Mouse (Mus musculus) 416B (cell line): ENCODE data around the gene Trim65.

Source experiments
- DNase-seq: peaks from one replicate; pipeline ENCODE4 v3.0.0; 2011; ENCODE audit warnings: low read depth

The Trim65 gene

DNA sequence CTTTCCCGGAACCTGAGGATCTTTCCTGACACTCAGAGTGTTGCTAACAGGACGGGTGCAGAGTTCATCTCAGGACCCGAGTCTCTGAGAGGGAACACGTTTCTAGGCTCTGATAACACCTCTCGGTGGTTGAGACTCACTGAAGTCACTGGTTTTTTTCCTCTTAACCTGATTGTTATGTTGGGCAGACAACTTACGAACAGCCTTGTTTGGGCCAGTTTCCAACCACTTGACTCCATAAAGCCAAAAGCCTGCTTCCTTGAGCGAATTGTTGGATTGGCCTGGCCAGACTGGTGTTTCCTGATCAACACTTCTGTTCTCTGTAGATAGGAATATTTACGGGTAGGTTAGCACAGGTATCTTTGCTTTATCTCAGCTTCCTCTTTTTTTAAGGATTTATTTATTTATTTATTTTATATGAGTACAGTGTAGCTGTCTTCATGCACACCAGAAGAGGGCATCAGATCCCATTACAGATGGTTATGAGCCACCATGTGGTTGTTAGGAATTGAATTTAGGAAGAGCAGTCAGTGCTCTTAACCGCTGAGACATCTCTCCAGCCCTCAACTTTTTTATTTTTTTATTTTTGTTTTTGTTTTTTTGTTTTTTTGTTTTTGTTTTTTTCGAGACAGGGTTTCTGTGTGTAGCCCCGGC, 42.1 kb downstream of the Trim65 start:
- DNase-seq = peak; percentile 89

DNA sequence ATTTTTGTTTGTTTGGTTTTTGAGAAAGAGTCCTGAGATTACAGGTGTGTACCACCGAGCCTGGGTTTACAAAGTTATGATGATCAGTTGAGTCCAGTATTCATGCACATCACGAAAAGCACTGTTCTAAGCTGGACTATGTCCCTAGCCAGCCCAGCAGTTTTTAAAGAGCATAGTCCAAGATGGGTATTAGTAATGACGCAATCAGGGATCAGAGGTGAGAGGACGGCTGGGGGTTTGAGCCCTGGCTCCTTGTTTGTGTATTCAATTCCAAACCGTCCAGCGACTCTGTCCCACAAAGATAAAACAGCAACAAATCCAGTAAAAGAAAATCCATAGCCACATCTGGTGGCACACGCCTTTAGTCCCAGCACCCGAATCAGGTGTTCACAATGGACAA, 42.7 kb downstream of the Trim65 start:
- DNase-seq = no peak

DNA sequence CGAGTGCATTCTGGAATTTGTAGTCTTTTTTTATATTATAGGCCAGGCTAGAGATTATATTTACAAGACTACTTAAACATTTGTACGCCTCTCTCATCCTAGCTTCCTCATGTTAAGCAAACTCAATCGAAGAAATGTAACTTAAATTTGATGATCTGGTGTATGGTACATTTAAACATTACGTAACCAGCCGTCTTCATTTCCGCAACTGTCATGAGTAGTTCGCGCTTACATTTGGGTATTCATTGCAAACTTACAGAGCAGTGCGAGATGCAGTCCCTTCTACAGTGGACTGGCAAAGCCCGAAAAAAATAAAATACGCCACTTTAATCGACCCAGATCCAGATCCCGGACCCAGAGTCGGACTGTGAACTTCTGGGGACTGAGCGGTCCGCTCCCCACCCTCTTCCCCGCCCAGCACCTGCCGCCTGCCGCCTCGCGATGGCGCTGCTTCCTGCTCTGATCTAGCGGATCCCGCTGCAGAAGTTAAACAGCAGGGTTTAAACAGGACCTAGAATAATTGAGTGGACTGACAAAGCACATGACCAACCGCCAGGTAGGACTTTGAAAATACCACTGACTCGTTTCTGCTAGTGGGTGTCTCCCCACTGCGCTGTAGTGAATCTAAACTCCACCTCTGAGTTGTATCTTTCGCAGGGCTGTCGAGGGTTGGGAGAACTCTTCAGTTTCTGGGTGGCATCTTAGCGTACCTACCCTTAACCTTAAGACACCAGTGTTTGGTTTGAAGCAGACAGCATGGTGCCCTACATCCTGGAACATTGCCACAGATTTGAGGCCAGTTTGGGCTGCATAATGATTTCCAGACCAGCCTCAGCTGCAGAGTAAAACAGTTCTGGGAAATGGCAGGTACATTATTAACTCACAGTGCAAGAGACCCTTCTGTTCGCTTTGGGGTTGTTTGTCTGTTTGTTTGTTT, 43.5 kb downstream of the Trim65 start:
- peak; percentile 94 for DNase-seq

DNA sequence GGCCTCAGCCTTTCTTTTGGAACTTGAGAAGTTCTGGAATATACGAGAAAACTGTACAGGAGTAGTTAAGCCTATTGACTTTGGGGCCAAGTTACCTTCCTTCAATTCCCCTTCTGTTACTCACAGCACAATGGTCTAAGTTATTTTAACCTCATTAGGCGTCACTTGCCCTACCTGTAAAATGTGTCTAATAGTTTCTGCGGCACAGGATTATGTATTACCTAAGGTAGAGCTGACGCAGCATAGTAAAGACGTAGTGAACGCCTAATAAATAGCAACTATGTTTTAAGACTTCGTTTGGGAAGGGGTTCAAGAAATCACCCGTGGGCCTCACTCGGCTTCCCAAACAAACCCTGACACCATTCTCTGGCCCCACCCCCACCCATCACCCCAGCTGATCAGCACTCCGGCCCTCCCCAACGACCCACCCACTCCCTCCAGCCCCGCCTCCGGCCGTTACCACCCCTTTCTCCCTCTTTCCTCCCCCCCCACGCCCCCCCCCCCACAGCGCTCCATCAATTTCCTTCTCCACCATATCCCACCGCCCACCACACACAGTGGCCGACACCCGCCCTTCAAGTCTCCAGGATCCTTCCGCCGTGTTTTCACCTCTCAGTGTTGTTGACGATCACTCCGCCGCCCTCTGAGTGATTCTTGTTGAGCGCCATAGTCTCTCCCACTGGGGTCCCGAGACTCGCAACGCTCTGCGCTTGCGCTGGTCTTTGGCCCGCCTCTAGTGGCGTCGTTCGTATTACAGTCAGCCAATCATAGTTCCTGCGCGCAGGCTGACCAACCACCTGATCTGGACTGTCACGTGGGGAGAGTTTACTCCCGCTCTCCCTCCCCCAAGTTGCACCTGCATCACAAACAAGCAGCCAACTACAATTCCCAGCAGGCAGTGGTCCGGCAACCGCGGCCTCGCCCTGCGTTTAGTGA, 44.4 kb downstream of the Trim65 start, which contains the start of gene Wbp2:
Gene Wbp2 (minus strand): TSS at position 738 of the 936 bp plus-strand sequence.
- peak; percentile 100 for DNase-seq

DNA sequence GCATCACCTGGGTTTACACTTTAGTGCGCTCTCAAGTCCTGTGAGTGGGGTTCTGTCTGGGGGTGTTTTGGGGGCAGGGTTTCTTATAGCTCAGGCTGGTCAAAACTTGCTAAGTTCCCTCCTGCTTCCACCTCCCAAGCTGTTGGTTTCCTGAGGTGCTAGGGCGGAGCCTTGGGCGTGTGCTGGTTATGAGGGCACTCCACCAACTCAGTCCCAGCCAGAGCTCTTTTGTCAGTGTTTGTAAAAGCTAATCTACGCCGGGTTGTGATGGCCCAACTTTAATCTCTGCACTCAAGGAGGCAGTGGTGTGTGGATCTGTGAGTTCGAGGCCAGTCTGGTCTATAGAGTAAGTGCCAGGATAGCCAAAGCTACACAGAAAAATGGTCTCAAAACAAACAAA, 46.8 kb downstream of the Trim65 start:
- peak; percentile 50 for DNase-seq

DNA sequence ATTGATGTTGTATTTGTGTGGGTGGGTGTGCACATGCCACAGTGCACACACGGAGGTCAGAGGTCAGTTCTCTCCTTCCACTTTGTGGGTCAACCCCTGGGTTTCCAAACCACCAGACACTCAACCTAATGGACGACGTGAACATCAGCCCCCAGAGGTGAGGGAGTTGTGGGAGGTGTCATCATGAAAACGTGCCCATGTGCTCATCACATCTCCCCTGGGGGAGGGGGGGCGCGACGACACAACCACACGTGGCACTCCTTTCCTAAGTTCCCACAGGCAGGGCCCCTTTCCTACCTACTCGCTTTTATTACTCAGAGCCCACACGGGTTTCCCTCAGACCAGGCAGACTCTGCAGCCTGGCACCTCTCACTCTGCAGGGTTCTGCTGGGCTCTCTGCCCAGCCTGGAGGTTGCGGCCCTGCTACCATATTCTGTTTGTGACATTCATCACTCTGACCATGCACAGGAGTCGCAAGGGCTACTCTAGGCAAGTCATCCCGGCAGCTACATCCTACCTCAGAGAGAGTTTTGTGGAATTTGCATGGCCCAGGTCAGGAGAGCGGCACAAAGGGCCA, 47.7 kb downstream of the Trim65 start:
- no peak for DNase-seq

DNA sequence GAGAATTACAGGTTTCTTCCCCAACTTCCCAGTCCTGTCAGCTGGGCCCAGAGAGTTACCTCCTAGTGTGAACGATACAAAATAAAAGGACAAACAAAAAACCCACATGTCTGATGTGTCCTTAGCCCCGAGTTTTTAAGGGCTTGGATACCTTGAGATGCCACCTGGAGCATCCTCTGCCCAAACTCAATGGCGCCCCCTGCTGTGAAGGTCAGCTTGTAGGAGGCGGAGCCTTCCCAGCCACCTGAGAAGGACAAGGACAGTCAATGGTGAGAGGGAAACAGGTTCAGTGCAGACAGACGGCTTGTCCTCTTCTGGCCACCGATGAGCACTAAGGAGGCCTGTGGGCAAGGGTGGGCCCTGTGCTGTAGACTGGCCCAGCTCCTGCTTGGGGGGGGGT, 49.8 kb downstream of the Trim65 start:
- peak; percentile 60 for DNase-seq

DNA sequence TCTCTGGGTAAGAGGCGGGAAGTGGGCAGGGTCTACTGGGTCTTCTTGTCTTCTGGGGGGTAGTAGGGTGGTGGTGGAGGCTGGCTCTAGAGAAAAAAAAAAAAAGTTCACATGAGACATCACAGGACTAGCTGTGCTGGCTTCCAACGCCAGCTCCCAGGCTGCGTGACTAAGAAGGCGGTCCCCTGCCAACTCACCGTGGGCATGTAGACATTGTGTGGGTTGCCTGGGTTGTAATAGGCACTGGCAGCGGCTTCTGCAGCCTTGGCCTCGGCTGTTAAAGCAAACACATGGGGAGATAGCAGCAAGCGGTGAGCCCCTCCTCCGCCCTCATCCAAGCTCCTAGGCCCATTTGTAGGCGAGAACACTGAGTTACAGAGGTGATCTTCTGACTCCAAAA, 51.4 kb downstream of the Trim65 start:
- no peak for DNase-seq

DNA sequence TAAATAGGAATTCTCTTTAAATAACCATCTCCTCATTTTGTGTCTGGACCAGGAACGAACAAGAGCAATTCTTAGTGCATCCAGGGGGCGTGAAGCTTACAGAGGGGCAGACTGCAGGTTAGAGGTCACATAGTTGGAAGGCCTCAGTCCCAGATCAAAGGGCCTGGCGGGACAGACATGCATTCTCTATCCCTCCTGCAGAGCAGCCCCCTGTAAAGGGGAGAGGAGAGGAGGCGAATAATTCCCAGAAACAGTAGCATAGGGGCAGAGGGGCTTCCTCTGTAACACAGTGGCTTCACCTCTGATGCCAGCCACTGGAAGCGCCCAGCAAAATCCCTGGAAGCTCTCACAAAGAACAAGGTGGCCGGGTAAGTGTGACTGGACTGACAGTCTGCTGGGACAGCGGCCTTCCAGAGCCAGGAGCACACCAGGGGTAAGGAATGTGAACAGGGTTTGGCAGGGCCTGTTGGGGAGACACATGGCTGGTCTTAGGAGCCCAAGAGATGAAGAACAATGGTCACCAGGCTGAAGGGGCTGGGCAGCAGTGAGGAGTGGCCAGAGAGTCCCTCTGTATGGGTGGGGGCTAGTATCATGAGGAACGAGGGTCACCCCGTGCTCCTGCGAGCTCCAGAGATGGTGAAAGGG, 52.1 kb downstream of the Trim65 start:
- DNase-seq = no peak

DNA sequence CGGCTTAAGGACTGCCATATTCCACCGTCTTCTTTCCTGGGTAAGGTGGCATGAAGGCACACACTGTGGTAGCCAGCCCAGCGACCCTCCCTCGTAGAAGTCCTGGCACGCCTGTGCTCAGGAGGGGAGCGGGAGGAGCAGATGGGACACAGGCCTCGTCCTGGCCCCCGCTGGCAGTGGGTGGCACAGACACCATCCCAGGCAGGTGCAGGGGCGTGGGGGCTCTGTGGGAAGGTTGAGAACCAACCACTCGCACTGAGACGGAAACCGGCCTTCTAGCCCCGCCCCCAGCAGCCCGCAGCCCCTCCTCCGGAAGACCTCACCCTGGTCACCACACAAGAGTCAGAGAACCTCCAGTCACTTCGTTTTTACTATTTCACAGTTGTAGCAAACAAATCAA, 52.7 kb downstream of the Trim65 start:
- DNase-seq = peak; percentile 90

DNA sequence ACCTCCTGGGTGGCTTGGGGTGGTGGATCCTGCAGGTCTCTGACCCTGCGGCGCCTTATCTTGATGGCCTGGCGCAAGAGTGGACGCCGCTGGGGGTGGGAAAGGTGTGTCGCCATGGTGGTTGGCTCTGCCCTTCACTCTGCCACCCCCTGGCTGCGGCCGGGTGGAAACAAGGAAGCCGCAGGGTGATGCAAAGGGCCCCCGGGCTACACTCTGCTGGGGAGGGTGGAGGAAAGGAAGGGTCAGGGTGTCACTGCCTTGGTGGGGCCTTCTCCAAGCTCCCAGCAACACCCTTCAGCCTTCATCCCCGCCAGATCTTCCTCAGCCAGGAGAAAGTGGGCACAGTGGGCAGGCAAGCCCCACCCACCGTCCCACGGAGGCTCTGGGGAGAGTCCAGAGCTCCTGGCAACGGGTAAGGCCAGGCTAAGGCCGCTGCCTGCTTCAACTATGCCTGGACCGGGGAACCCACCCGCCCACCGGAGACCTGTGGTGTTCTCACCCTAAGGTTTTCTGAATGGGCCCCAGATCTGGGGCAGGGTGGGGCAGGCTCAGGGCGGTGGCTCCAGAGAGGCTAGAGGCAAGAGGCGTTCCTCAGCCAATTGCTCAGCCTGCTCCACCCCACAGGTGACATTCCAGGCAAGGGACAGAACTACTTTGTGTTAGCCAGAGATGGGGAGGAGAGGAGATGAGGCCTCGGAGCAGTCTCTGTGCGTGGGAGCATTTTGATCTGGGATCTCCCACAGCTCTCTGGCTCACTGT, 53.3 kb downstream of the Trim65 start, which contains the start of gene Unc13d:
Gene Unc13d (minus strand): TSS at position 516 of the 759 bp plus-strand sequence.
- DNase-seq = peak; percentile 92

DNA sequence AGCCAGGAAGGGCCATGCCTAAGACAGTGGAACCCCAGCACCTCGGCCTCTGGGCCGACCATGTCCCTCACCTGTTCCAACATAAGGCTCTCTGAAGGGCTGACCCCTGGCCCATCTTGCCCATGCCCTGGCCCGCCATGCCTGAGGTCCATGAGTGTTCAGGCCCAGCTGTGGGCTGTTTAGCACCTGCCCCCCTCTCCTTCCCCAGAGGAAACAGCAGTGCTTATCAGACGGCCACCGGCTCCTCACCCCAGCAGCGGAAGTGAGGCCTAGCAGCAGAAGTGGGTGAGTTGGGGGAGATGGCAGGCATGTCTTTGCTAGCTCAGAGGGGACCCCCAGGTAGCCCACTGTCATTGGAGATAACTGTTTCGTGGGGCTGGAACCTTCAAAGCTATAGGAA, 54.1 kb downstream of the Trim65 start:
- DNase-seq = peak; percentile 91

DNA sequence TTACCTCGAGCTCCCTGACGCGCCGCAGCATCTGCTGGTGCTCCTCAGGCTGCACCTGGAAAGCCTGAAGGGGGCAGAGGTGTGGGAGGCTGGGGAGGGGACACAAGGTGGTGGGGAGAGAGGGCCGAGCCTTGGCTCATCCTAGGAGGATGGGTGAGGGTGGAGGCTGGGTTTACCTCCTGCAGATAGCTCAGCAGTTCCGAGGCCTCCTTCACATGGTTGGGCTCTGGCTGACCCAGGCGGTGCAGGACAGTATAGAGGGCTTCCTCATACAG, 54.7 kb downstream of the Trim65 start:
- DNase-seq = no peak

DNA sequence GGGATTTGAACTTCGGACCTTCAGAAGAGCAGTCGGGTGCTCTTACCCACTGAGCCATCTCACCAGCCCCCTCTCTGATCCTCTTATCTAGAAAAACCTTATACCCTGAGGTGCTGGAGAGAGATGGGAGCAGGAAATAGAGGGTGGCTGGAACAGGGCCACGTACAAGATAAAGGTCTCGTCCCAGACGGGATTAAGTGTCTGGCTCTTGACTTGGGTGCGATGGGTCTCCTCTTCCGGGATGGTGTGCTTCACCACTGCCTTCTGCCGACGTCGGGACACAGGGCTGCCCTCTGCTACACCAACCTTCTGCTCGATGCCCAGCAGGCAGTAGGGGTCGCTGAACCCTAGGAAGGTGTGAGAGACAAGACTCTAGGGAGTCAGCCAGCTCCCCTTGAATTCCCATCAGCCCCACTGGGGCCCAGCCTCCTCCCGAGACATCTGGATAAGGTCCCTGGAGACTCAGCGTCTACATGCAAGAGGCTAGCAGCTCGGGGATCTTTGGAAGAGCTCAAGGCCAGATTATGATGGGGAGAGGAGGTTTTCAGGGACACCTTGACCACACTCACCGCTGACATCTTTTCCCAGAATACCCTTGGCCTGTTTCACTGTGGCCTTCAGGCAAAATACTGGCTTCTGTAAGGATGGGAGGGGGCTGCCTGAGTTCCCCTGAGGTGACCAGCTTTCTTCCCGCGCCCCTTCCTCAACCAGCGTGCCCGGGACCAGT, 55.2 kb downstream of the Trim65 start:
- DNase-seq = peak; percentile 40

DNA sequence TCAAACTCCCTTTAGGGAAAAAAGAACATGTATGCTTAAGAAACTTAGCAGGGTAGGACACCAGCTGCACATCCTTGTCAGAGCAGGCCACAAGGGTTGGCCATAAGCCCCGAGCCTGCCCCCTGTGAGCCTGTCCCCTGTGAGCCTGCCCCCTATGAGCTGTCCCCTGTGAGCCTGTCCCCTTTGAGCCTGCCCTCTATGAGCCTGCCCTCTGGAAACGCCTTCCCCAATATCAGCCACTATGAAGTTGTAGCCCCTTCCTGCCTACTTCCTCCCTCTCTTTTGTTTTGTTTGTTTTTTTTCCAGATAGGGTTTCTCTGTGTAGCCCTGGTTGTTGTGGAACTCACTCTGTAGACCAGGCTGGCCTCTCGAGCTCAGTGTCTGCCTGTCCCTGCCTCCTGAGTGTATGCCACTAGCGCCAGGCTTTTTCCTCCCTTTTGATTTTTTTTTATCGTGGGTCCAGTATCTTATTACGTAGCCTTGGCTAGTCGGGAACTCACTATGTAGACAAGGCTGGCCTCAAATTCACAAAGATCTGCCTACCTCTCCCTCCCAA, 56.4 kb downstream of the Trim65 start:
- peak; percentile 92 for DNase-seq

DNA sequence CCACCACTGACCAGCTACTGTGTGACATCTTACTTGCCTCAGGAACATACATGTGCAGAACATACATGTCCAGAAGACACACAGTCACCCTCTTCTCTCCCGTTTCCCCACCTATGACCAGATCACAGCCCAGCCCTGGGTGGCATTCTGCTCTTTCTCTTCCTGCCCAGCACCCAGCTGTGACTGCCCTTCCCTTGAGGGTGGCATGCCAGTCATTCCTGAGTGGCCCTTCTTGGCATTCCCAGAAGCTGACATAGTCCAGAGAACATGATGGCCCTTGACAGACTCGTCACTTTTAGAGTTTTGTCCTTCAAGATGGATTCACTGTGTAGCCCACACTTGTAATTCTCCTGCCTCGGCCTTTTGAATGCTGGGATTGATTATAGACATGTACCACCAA, 58.3 kb downstream of the Trim65 start:
- DNase-seq = no peak
